Mouse (Mus musculus): ENCODE measurements around the gene Ece2.

GRCm38 (mm10) chr16:20590680-20591038 lies 39.0 kb upstream of the Ece2 start:
- TF ChIP-seq CTCF (IDR thresholded peaks at IDR 0.05; ENCODE audit: control insufficient read depth, insufficient read depth, insufficient replicate concordance, low read depth, low read length) = no peak
- TF ChIP-seq POLR2A (IDR thresholded peaks at IDR 0.05; ENCODE audit: control insufficient read depth, low read depth, low read length) = no peak

Measured in testis, adult 2 months (tissue).